Mouse (Mus musculus) liver, adult 2 months (tissue): ENCODE data around the gene Xxylt1.

Source experiments
- CTCF ChIP-seq: fragments of 200-500 bp; IDR thresholded peaks from 2 replicates; pipeline ENCODE4 v1.5.1; 2011; ENCODE audit warnings: low read depth, low read length, control low read depth
- POLR2A ChIP-seq: fragments of 200-500 bp; IDR thresholded peaks from 2 replicates; pipeline ENCODE4 v1.6.1; 2011; ENCODE audit warnings: low read length, control low read depth; ENCODE audit not compliant: insufficient read depth; ENCODE audit errors: extremely low read depth

DNA sequence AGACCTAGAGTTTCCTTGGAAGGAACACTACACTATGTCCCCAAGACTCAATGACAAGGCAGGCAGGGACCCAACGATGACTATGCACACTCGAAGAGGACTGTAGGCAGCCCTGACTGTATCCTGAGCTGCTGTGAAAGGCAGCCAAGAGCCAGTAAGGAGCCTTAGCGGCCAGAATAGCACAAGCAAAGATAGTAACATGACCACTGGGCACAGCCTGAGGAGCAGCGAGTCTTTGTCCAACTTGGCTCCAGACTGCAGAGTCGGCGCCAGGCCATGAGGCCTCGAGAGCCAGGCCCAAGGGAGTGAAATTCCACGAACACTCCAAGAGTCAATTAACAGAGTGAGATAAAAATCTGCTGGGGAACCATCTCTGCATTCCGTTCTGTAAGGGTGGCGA, 99.9 kb downstream of the Xxylt1 start:
- no peak for TF ChIP-seq CTCF
- no peak for TF ChIP-seq POLR2A
